Mouse (Mus musculus) layer of hippocampus, postnatal 25 days (tissue): ENCODE data around the gene Zfp64. TPM values are rescaled to one million over a fixed set of nuclear protein-coding genes. Genes with fewer than 3 reads are reported as not detected.
"Not testable (repeated sequence)": the region's sequence is repeated elsewhere in the genome, so short reads cannot be mapped to it uniquely, and the experiment has no call there.

Experiments used
- DNase-seq, 2 experiments: peaks; one replicate each; pipeline ENCODE4 v3.0.0; 2022; ENCODE audit warnings: mixed read lengths in 2 of 2, low spot score in 1 of 2; ENCODE audit errors: extremely low spot score in 1 of 2
- total RNA-seq, 2 experiments: library from RNA; stranded (reverse); gene quantifications; 2 replicates each; pipeline ENCODE4 v1.2.3; 2021

Zfp64 gene
- total RNA-seq, 2 experiments from 2014 or later, result 17.3 to 19.0 TPM

DNA sequence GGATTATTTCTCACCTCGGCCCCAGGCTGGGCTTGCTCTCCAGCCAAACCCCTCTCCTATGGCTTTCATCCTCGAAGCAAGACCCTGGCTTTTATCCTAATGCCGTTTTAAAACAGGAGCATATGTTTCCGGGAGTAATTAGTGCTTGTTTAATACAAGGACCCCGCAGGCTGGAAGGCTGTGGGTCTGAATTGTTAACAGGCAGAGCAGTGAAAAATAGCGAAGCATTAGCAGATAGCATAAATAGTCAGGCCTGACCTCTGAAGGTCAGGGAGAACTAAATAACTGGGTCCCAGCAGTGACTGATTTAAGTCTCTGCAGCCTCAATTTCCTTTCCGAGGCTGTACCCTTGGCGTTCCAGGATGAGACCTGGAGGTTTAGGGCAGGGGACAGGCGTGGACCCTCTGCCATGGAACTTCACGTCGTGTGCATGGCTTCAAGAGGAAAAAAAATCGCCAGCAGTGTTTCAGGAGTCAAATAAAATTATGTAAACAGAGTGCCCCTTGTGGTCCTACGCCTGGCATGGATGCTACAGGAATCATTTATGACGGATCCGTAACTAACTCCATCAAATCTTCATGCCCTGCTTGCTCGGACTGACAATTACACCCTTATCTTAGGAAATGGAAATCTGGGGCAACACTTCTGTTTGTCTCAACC is 95.2 kb downstream of the Zfp64 start:
- DNase-seq, result no peak

- DNase-seq, result no peak
Observed at GRCm38 (mm10) chr2:168856638-168857037, 98.7 kb downstream of the Zfp64 start.

GRCm38 (mm10) chr2:168854777-168855176 is 100.6 kb downstream of the Zfp64 start:
- no peak for DNase-seq

- DNase-seq, result not testable (repeated sequence)
Observed at GRCm38 (mm10) chr2:168853869-168854268, 101.5 kb downstream of the Zfp64 start.

GRCm38 (mm10) chr2:168851545-168851944 is 103.8 kb downstream of the Zfp64 start:
- DNase-seq, result no peak

DNA sequence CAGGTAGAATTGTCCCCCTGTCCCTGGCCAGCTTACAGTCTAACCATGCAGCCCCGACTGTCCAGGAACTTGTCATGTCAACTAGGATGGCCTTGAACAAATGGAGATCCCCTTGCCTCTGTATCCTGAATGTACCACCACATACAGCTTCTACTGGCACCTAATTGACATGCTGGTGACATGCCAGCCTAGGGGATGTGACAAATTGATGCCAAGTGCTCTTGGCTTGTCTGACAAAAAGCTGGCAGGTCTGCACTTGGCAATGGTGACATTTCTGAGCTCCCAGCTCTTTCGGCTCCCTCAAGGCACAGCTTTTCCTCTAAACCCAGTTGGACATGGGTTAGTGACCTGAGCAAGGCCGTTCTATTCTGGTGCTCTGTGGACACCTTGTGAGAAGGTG is 106.8 kb downstream of the Zfp64 start:
- no peak for DNase-seq

DNA sequence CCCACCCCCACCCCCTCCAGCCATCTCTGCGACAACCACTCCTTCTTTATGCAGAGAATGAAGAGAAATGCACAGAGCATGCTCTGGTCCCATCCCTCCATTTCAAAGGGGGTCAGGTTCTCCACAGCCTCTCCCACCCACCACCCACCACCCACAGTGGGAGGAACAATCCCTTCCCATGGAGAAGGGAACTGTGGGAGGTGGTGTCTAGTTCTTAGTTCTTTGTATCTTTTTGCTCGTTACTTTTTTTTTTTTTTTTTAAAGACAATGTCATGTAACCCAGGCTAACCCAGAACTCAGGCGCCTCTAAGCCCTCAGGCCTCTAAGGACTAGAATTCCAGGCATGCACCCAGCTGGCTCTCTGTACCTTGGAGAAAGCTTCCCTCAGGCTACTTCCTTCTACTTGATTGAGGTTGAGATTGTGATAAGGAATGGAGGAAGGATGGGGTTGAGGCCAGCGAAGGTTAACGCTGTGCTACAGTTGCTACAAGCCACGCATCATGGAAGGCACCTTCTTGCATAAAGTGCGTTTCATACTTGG is 109.1 kb downstream of the Zfp64 start:
- DNase-seq, result no peak

Other genes with a start within 250 kb of the Zfp64 start
- 100 to 1,000 TPM; 356 to 393 TPM for gene Atp9a, start 213.2 kb downstream of the Zfp64 start, total RNA-seq
- gene Sall4, start 187.6 kb downstream of the Zfp64 start, total RNA-seq, result under 1 TPM; 0.32 to 0.75 TPM